Mouse (Mus musculus): ENCODE results near the gene Prrc2c. TPM values are rescaled to one million over a fixed set of nuclear protein-coding genes. Genes with fewer than 3 reads are reported as not detected.

The Prrc2c gene
- polyA plus RNA-seq, 1 experiment from 2014 or later: 156 TPM

- Histone ChIP-seq H3K9me3 (replicated peaks; ENCODE audit: control insufficient read depth, low read length) (no peaks in the 10 kb centered on the region), H3K9ac (replicated peaks; ENCODE audit: low read length) (peak overlapping the region; percentile 22; the same call in 1 of the 2 replicates), H3K27ac (replicated peaks; ENCODE audit: low read depth, low read length) (no peak overlapping the region), H3K4me1 (ENCODE audit: control insufficient read depth, insufficient read depth, low read length) (no peaks in the 10 kb centered on the region), H3K36me3 (replicated peaks; ENCODE audit: control insufficient read depth, insufficient read depth, low read depth, low read length) (no peaks in the 10 kb centered on the region), H3K27me3 (ENCODE audit: control insufficient read depth, insufficient read depth, low read length) (no peaks in the 10 kb centered on the region), H3K4me3 (ENCODE audit: low read depth, low read length) (peak overlapping the region; percentile 19), H3K4me2 (ENCODE audit: low read depth, low read length) (peak overlapping the region; percentile 64)
- 15% methylated on average over 10 of the region's 10 CpGs for WGBS
- ATAC-seq (replicated peaks; ENCODE audit: insufficient number of reproducible peaks, low FRiP score, low TSS enrichment, low read depth): peak; percentile 97
- peak; percentile 89 for DNase-seq (ENCODE audit: low spot score)
Measured at GRCm38 (mm10) chr1:162664826-162665475, 75.4 kb downstream of the Prrc2c start.

- H3K4me3 ChIP-seq (ENCODE audit: low read depth, low read length): no peak overlapping the region
- H3K36me3 ChIP-seq (replicated peaks; ENCODE audit: control insufficient read depth, insufficient read depth, low read depth, low read length): no peaks in the 10 kb centered on the region
- H3K4me1 ChIP-seq (ENCODE audit: control insufficient read depth, insufficient read depth, low read length): no peaks in the 10 kb centered on the region
- WGBS: 86% methylated on average over 11 of the region's 11 CpGs
- no peaks in the 10 kb centered on the region for H3K9me3 ChIP-seq (replicated peaks; ENCODE audit: control insufficient read depth, low read length)
- no peak for ATAC-seq (replicated peaks; ENCODE audit: insufficient number of reproducible peaks, low FRiP score, low TSS enrichment, low read depth)
- no peak overlapping the region for H3K27ac ChIP-seq (replicated peaks; ENCODE audit: low read depth, low read length)
- DNase-seq (ENCODE audit: low spot score): no peak
- no peak overlapping the region for H3K9ac ChIP-seq (replicated peaks; ENCODE audit: low read length)
- H3K4me2 ChIP-seq (ENCODE audit: low read depth, low read length): no peak overlapping the region
- H3K27me3 ChIP-seq (ENCODE audit: control insufficient read depth, insufficient read depth, low read length): no peaks in the 10 kb centered on the region
Measured at GRCm38 (mm10) chr1:162660276-162660860, 80.0 kb downstream of the Prrc2c start.

DNA sequence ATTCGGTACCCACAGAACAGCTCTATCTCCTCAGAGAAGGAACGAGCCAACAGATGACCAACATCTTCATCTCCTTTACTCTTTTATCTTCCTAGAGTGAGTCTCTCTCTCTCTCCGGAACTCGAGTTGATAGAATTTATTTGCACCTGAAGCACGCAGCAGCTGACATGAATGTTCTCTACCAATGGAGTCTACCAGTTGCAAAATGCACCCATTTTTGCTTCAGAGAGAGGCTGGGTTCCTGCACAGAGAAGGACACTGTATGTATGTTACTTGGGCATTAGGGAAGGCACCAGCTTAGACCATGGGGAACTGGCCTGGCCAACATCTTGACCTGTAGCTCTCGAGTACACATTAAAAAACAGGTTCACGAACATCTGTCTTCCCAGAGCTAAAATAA lies 82.2 kb downstream of the Prrc2c start, which contains the start of gene Myocos:
Gene Myocos (minus strand): TSS at position 101 of the 400 bp plus-strand sequence.
- H3K4me3 ChIP-seq (ENCODE audit: low read depth, low read length): no peak within 1 kb of the TSS
- H3K36me3 ChIP-seq (replicated peaks; ENCODE audit: control insufficient read depth, insufficient read depth, low read depth, low read length): no peaks in the 10 kb centered on the region
- H3K27me3 ChIP-seq (ENCODE audit: control insufficient read depth, insufficient read depth, low read length): no peaks in the 10 kb centered on the region
- H3K4me2 ChIP-seq (ENCODE audit: low read depth, low read length): no peak within 1 kb of the TSS
- DNase-seq (ENCODE audit: low spot score): no peak
- WGBS: 91% methylated on average over 7 of the region's 7 CpGs
- no peak within 1 kb of the TSS for H3K27ac ChIP-seq (replicated peaks; ENCODE audit: low read depth, low read length)
- H3K9me3 ChIP-seq (replicated peaks; ENCODE audit: control insufficient read depth, low read length): no peaks in the 10 kb centered on the region
- H3K9ac ChIP-seq (replicated peaks; ENCODE audit: low read length): no peak within 1 kb of the TSS
- ATAC-seq (replicated peaks; ENCODE audit: insufficient number of reproducible peaks, low FRiP score, low TSS enrichment, low read depth): no peak
- no peaks in the 10 kb centered on the region for H3K4me1 ChIP-seq (ENCODE audit: control insufficient read depth, insufficient read depth, low read length)

DNA sequence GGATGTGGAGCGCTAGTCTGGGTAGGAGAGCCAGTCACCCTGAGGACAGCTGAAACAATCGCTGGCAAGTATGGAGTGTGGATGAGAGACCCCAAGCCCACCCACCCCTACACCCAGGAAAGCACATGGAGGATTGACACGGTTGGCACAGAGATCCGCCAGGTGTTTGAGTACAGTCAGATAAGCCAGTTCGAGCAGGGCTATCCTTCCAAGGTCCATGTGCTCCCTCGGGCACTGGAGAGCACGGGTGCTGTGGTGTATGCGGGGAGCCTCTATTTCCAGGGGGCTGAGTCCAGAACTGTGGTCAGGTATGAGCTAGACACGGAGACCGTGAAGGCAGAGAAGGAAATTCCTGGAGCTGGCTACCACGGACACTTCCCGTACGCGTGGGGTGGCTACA lies 91.9 kb downstream of the Prrc2c start:
- Histone ChIP-seq H3K9me3 (replicated peaks; ENCODE audit: control insufficient read depth, low read length) (no peaks in the 10 kb centered on the region), H3K36me3 (replicated peaks; ENCODE audit: control insufficient read depth, insufficient read depth, low read depth, low read length) (no peaks in the 10 kb centered on the region), H3K9ac (replicated peaks; ENCODE audit: low read length) (no peak overlapping the region), H3K4me2 (ENCODE audit: low read depth, low read length) (no peak overlapping the region), H3K4me1 (ENCODE audit: control insufficient read depth, insufficient read depth, low read length) (no peaks in the 10 kb centered on the region), H3K4me3 (ENCODE audit: low read depth, low read length) (no peak overlapping the region), H3K27me3 (ENCODE audit: control insufficient read depth, insufficient read depth, low read length) (no peaks in the 10 kb centered on the region), H3K27ac (replicated peaks; ENCODE audit: low read depth, low read length) (no peak overlapping the region)
- 94% methylated on average over 14 of the region's 14 CpGs for WGBS
- DNase-seq (ENCODE audit: low spot score) (no peak), ATAC-seq (replicated peaks; ENCODE audit: insufficient number of reproducible peaks, low FRiP score, low TSS enrichment, low read depth) (no peak)

DNA sequence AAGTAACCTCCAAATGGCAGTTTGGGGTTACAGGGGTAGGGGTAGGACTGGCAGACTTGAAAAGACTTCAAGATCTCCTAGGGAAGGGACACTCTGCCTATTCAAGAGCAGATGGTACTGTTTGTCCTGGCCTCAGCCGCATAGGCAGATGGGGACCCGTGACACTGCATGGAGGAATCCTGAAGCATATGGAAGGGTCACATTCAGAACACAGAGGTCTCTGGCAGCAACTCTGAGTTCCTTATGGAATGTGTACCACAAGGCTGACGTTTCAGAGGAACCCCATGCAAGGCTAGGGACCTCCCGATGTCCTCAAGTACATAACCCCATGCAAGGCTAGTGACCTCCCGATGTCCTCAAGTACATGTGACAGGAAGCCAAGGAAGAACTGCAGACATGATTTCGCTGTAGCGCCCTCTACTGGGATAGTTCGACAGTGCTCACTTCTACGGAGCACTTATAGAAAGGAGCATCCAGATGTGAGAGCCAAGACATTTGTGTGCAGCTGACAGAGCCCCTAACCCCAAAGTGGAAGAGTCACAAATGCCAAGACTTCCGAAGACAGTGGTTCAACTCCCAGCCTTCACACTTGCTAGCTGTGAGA lies 94.2 kb downstream of the Prrc2c start:
- Histone ChIP-seq H3K27me3 (ENCODE audit: control insufficient read depth, insufficient read depth, low read length) (no peaks in the 10 kb centered on the region), H3K4me1 (ENCODE audit: control insufficient read depth, insufficient read depth, low read length) (no peaks in the 10 kb centered on the region), H3K27ac (replicated peaks; ENCODE audit: low read depth, low read length) (no peak overlapping the region), H3K9ac (replicated peaks; ENCODE audit: low read length) (no peak overlapping the region), H3K4me2 (ENCODE audit: low read depth, low read length) (no peak overlapping the region), H3K4me3 (ENCODE audit: low read depth, low read length) (no peak overlapping the region), H3K9me3 (replicated peaks; ENCODE audit: control insufficient read depth, low read length) (no peaks in the 10 kb centered on the region), H3K36me3 (replicated peaks; ENCODE audit: control insufficient read depth, insufficient read depth, low read depth, low read length) (no peaks in the 10 kb centered on the region)
- DNase-seq (ENCODE audit: low spot score): no peak
- no peak for ATAC-seq (replicated peaks; ENCODE audit: insufficient number of reproducible peaks, low FRiP score, low TSS enrichment, low read depth)
- 78% methylated on average over 10 of the region's 10 CpGs for WGBS

- DNase-seq (ENCODE audit: low spot score) (no peak), ATAC-seq (replicated peaks; ENCODE audit: insufficient number of reproducible peaks, low FRiP score, low TSS enrichment, low read depth) (no peak)
- no peaks in the 10 kb centered on the region for H3K9me3 ChIP-seq (replicated peaks; ENCODE audit: control insufficient read depth, low read length)
- no peak overlapping the region for H3K9ac ChIP-seq (replicated peaks; ENCODE audit: low read length)
- no peaks in the 10 kb centered on the region for H3K4me1 ChIP-seq (ENCODE audit: control insufficient read depth, insufficient read depth, low read length)
- WGBS: 48% methylated on average over 4 of the region's 4 CpGs
- no peak overlapping the region for H3K27ac ChIP-seq (replicated peaks; ENCODE audit: low read depth, low read length)
- no peak overlapping the region for H3K4me2 ChIP-seq (ENCODE audit: low read depth, low read length)
- H3K27me3 ChIP-seq (ENCODE audit: control insufficient read depth, insufficient read depth, low read length): no peaks in the 10 kb centered on the region
- H3K4me3 ChIP-seq (ENCODE audit: low read depth, low read length): no peak overlapping the region
- no peaks in the 10 kb centered on the region for H3K36me3 ChIP-seq (replicated peaks; ENCODE audit: control insufficient read depth, insufficient read depth, low read depth, low read length)
Measured at GRCm38 (mm10) chr1:162643752-162644151, 96.6 kb downstream of the Prrc2c start.

GRCm38 (mm10) chr1:162642591-162642990 lies 97.8 kb downstream of the Prrc2c start:
- no peak overlapping the region for H3K4me2 ChIP-seq (ENCODE audit: low read depth, low read length)
- DNase-seq (ENCODE audit: low spot score) (no peak), ATAC-seq (replicated peaks; ENCODE audit: insufficient number of reproducible peaks, low FRiP score, low TSS enrichment, low read depth) (peak; percentile 48; the same call in 1 of the 2 replicates)
- no peak overlapping the region for H3K4me3 ChIP-seq (ENCODE audit: low read depth, low read length)
- H3K27me3 ChIP-seq (ENCODE audit: control insufficient read depth, insufficient read depth, low read length): no peaks in the 10 kb centered on the region
- H3K27ac ChIP-seq (replicated peaks; ENCODE audit: low read depth, low read length): no peak overlapping the region
- H3K9me3 ChIP-seq (replicated peaks; ENCODE audit: control insufficient read depth, low read length): no peaks in the 10 kb centered on the region
- no peaks in the 10 kb centered on the region for H3K4me1 ChIP-seq (ENCODE audit: control insufficient read depth, insufficient read depth, low read length)
- H3K9ac ChIP-seq (replicated peaks; ENCODE audit: low read length): no peak overlapping the region
- WGBS: 86% methylated on average over 3 of the region's 3 CpGs
- no peaks in the 10 kb centered on the region for H3K36me3 ChIP-seq (replicated peaks; ENCODE audit: control insufficient read depth, insufficient read depth, low read depth, low read length)

GRCm38 (mm10) chr1:162639861-162640260 lies 100.5 kb downstream of the Prrc2c start:
- H3K9ac ChIP-seq (replicated peaks; ENCODE audit: low read length): no peak overlapping the region
- 97% methylated on average over 1 of the region's 1 CpGs for WGBS
- no peaks in the 10 kb centered on the region for H3K27me3 ChIP-seq (ENCODE audit: control insufficient read depth, insufficient read depth, low read length)
- no peaks in the 10 kb centered on the region for H3K36me3 ChIP-seq (replicated peaks; ENCODE audit: control insufficient read depth, insufficient read depth, low read depth, low read length)
- H3K27ac ChIP-seq (replicated peaks; ENCODE audit: low read depth, low read length): no peak overlapping the region
- no peak for ATAC-seq (replicated peaks; ENCODE audit: insufficient number of reproducible peaks, low FRiP score, low TSS enrichment, low read depth)
- DNase-seq (ENCODE audit: low spot score): no peak
- no peaks in the 10 kb centered on the region for H3K4me1 ChIP-seq (ENCODE audit: control insufficient read depth, insufficient read depth, low read length)
- H3K9me3 ChIP-seq (replicated peaks; ENCODE audit: control insufficient read depth, low read length): no peaks in the 10 kb centered on the region
- no peak overlapping the region for H3K4me3 ChIP-seq (ENCODE audit: low read depth, low read length)
- no peak overlapping the region for H3K4me2 ChIP-seq (ENCODE audit: low read depth, low read length)
